Mouse (Mus musculus): ENCODE results near the gene Fastkd5. TPM values are rescaled to one million over a fixed set of nuclear protein-coding genes. Genes with fewer than 3 reads are reported as not detected.
A peak's percentile ranks its signal among the peaks of the same experiment; 100 is the strongest.

Gene Fastkd5
- total and polyA plus RNA-seq, 3 experiments: 0.52 to 16.1 (median 10.0) TPM

GRCm38 (mm10) chr2:130577021-130577420 is 52.8 kb downstream of the Fastkd5 start:
- no peak for DNase-seq

- DNase-seq: peak; percentile 27
Measured at GRCm38 (mm10) chr2:130576564-130576963, 53.3 kb downstream of the Fastkd5 start.

- no peak for DNase-seq
Measured at GRCm38 (mm10) chr2:130575873-130576272, 54.0 kb downstream of the Fastkd5 start, which contains the start of gene Oxt. Oxt (plus strand) TSS chr2:130576173.

- DNase-seq: no peak
Measured at GRCm38 (mm10) chr2:130574960-130575359, 54.9 kb downstream of the Fastkd5 start.

- DNase-seq: no peak
Measured at GRCm38 (mm10) chr2:130569926-130570325, 59.9 kb downstream of the Fastkd5 start.

GRCm38 (mm10) chr2:130568921-130569320 is 60.9 kb downstream of the Fastkd5 start:
- DNase-seq: no peak

GRCm38 (mm10) chr2:130564983-130565382 is 64.8 kb downstream of the Fastkd5 start:
- DNase-seq: no peak

- DNase-seq: no peak
Measured at GRCm38 (mm10) chr2:130564063-130564462, 65.8 kb downstream of the Fastkd5 start.

Other genes with a start within 250 kb of the Fastkd5 start
- 1 to 10 TPM; 5.0 to 7.7 TPM for gene Cpxm1, start 232.5 kb downstream of the Fastkd5 start, total RNA-seq (2021)
- 8.8 and 10.5 TPM in 2 replicates for gene Cpxm1, start 232.5 kb downstream of the Fastkd5 start, polyA plus RNA-seq (2012; rRNA removed)
- gene Gm28372, start 224.8 kb downstream of the Fastkd5 start, total RNA-seq (2021): not detected
- not detected in 2 replicates for gene Gm28372, start 224.8 kb downstream of the Fastkd5 start, polyA plus RNA-seq (2012; rRNA removed)
- 1 to 10 TPM in 1 of 2 experiments, not detected in 1; 1.0 TPM for gene 1700020A23Rik, start 224.8 kb downstream of the Fastkd5 start, total RNA-seq (2021)
- gene 1700020A23Rik, start 224.8 kb downstream of the Fastkd5 start, polyA plus RNA-seq (2012; rRNA removed): not detected in 2 replicates
- not detected for gene Tmem239, start 223.5 kb downstream of the Fastkd5 start, total RNA-seq (2021)
- 0.08 TPM in 1 of 2 replicates, not detected in the other for gene Tmem239, start 223.5 kb downstream of the Fastkd5 start, polyA plus RNA-seq (2012; rRNA removed)
- gene Vps16, start 205.7 kb downstream of the Fastkd5 start, total RNA-seq (2021): 10 to 100 TPM; 55.4 to 57.0 TPM
- gene Vps16, start 205.7 kb downstream of the Fastkd5 start, polyA plus RNA-seq (2012; rRNA removed): 44.8 and 44.9 TPM in 2 replicates
- gene Pced1a, start 205.3 kb downstream of the Fastkd5 start, total RNA-seq (2021): 10 to 100 TPM; 15.4 to 17.2 TPM
- 40.8 and 43.3 TPM in 2 replicates for gene Pced1a, start 205.3 kb downstream of the Fastkd5 start, polyA plus RNA-seq (2012; rRNA removed)
- 100 to 1,000 TPM; 125 to 145 TPM for gene Ptpra, start 179.7 kb downstream of the Fastkd5 start, total RNA-seq (2021)
- gene Ptpra, start 179.7 kb downstream of the Fastkd5 start, polyA plus RNA-seq (2012; rRNA removed): 80.0 and 113 TPM in 2 replicates
- 10 to 100 TPM; 51.8 to 67.1 TPM for gene Mrps26, start 66.3 kb downstream of the Fastkd5 start, total RNA-seq (2021)
- gene Mrps26, start 66.3 kb downstream of the Fastkd5 start, polyA plus RNA-seq (2012; rRNA removed): 148 and 163 TPM in 2 replicates
- gene Oxt, start 53.9 kb downstream of the Fastkd5 start, total RNA-seq (2021): not detected
- not detected in 2 replicates for gene Oxt, start 53.9 kb downstream of the Fastkd5 start, polyA plus RNA-seq (2012; rRNA removed)
- not detected for gene Avp, start 47.5 kb downstream of the Fastkd5 start, total RNA-seq (2021)
- not detected in 2 replicates for gene Avp, start 47.5 kb downstream of the Fastkd5 start, polyA plus RNA-seq (2012; rRNA removed)
- gene Ubox5, start within 50 bp of the Fastkd5 start, total RNA-seq (2021): 1 to 10 TPM; 6.4 to 7.1 TPM
- 5.8 and 6.3 TPM in 2 replicates for gene Ubox5, start within 50 bp of the Fastkd5 start, polyA plus RNA-seq (2012; rRNA removed)
- 10 to 100 TPM; 14.3 to 21.4 TPM for gene Lzts3, start 12.8 kb upstream of the Fastkd5 start, total RNA-seq (2021)
- gene Lzts3, start 12.8 kb upstream of the Fastkd5 start, polyA plus RNA-seq (2012; rRNA removed): 17.7 and 21.0 TPM in 2 replicates
- gene Ddrgk1, start 34.6 kb upstream of the Fastkd5 start, total RNA-seq (2021): 100 to 1,000 TPM; 184 to 209 TPM
- gene Ddrgk1, start 34.6 kb upstream of the Fastkd5 start, polyA plus RNA-seq (2012; rRNA removed): 190 and 213 TPM in 2 replicates
- gene Itpa, start 37.6 kb upstream of the Fastkd5 start, total RNA-seq (2021): 10 to 100 TPM; 19.5 to 29.6 TPM
- gene Itpa, start 37.6 kb upstream of the Fastkd5 start, polyA plus RNA-seq (2012; rRNA removed): 28.6 and 29.3 TPM in 2 replicates
- gene Slc4a11, start 67.5 kb upstream of the Fastkd5 start, total RNA-seq (2021): 1 to 10 TPM; 3.5 to 4.1 TPM
- 4.0 and 4.8 TPM in 2 replicates for gene Slc4a11, start 67.5 kb upstream of the Fastkd5 start, polyA plus RNA-seq (2012; rRNA removed)